In the genomic region with DNA sequence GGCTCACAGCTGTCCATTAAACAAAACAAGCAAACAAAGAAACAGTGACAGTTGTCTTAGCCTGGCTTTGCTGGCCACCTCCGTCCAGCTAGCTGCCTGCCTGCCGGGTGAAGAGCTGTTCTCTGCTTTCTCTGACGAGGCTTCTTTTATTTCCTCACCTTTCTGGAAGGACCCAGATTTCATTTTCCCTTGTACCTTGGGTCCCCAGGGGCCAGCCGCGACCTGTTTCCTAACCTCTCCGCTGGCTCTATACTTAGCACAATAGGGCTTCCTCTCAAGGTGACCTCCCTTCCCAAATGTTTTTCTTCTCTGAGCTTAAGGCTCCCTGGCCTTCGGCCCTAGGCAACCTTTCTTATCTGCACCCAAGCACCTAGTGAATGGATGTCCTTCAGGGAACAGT, we compare ENCODE assay signal across 17 mouse cellular contexts. TPM values are rescaled to one million over a fixed set of nuclear protein-coding genes. Genes with fewer than 3 reads are reported as not detected.
DNase-seq lines count a peak whose midpoint lies in the region; ATAC-seq and TF ChIP-seq lines count a peak whose summit lies in the region.
"Had no signal": no experiment of that assay in that cellular context is flagged by ENCODE, and none has a peak within 500 bp of the region (broad histone marks: within the 10 kb centered on the region; RNA-seq: fewer than 3 reads in every experiment).

No protein-coding gene starts in this region.

- H3K27me3 ChIP-seq in kidney, embryonic 14.5 days (ENCODE audit: control insufficient read depth, insufficient read depth, low read length) = no peaks in the 10 kb centered on the region
- no peaks in the 10 kb centered on the region for H3K27me3 ChIP-seq in heart, adult 2 months (ENCODE audit: control insufficient read depth, insufficient read depth, low read length)
- no peaks in the 10 kb centered on the region for H3K27me3 ChIP-seq in intestine, postnatal 0 days (replicated peaks; ENCODE audit: control insufficient read depth, insufficient read depth, low read length)

- no peak overlapping the region for H3K9ac ChIP-seq in kidney, embryonic 14.5 days (ENCODE audit: low read depth, low read length)
- peak overlapping the region; percentile 7; the same call in 1 of the 2 replicates for H3K9ac ChIP-seq in heart, adult 2 months (ENCODE audit: low read depth, low read length)
- H3K9ac ChIP-seq in intestine, postnatal 0 days (ENCODE audit: low read depth, low read length) = no peak overlapping the region
- H3K9ac ChIP-seq: forebrain, embryonic 12.5 days; liver, embryonic 14.5 days had no signal

- no peaks in the 10 kb centered on the region for H3K79me2 ChIP-seq in heart, adult 2 months (replicated peaks; ENCODE audit: control insufficient read depth, insufficient read depth, low read length)

- WGBS in kidney, embryonic 14.5 days = 57% methylated on average over 7 of the region's 7 CpGs
- 40% methylated on average over 7 of the region's 7 CpGs for WGBS in heart, adult 2 months
- WGBS in intestine, postnatal 0 days = 71% methylated on average over 7 of the region's 7 CpGs

- TF ChIP-seq POLR2A in heart, adult 2 months (IDR thresholded peaks at IDR 0.05; ENCODE audit: insufficient read depth, low read depth, low read length) = peak; percentile 58

- DNase-seq in kidney, adult 11 months = peak; percentile 52
- DNase-seq in ZHBTc4 (ENCODE audit: low read depth, low spot score) = peak; percentile 42
- DNase-seq in heart, adult 2 months = peak; percentile 68 to 78
- DNase-seq in kidney, adult 9 months = peak; percentile 58
- DNase-seq: cerebellum, adult 11 months; embryo, embryonic 11 days; thymus, postnatal 14 days had no signal

- peak; percentile 96 for TF ChIP-seq EP300 in heart, adult 2 months (IDR thresholded peaks at IDR 0.05; ENCODE audit: insufficient read depth, low read depth, low read length)

- intact Hi-C loops in heart, adult 2 months (cut with DNase I) = no loop called here

- H3K4me1 ChIP-seq in kidney, embryonic 14.5 days (ENCODE audit: control insufficient read depth, insufficient read depth, low read length) = 0 out of 2 replicates have a peak, but pooled peaks cover 5% of the 10 kb centered on the region
- H3K4me1 ChIP-seq in heart, adult 2 months (ENCODE audit: control insufficient read depth, insufficient read depth, low read length) = peaks cover 26% of the 10 kb centered on the region
- H3K4me1 ChIP-seq in intestine, postnatal 0 days (replicated peaks; ENCODE audit: control insufficient read depth, insufficient read depth, low read length) = no peaks in the 10 kb centered on the region; the same call in 1 of the 2 replicates

- H3K9me3 ChIP-seq in kidney, embryonic 14.5 days (ENCODE audit: control insufficient read depth, low read length) = no peaks in the 10 kb centered on the region
- no peaks in the 10 kb centered on the region for H3K9me3 ChIP-seq in intestine, postnatal 0 days (ENCODE audit: control insufficient read depth)
- H3K9me3 ChIP-seq: forebrain, embryonic 12.5 days had no signal

- no peak for TF ChIP-seq CTCF in heart, adult 2 months (IDR thresholded peaks at IDR 0.05)
- TF ChIP-seq CTCF in intestine, postnatal 0 days (IDR thresholded peaks at IDR 0.05; ENCODE audit: low read depth) = no peak

- H3K36me3 ChIP-seq in kidney, embryonic 14.5 days (ENCODE audit: control insufficient read depth, insufficient read depth, low read length) = no peaks in the 10 kb centered on the region
- H3K36me3 ChIP-seq in heart, adult 2 months (ENCODE audit: control insufficient read depth, insufficient read depth, low read length) = peaks cover 2% of the 10 kb centered on the region
- no peaks in the 10 kb centered on the region for H3K36me3 ChIP-seq in intestine, postnatal 0 days (ENCODE audit: control insufficient read depth, insufficient read depth)
- H3K36me3 ChIP-seq: forebrain, embryonic 12.5 days had no signal

- H3K4me3 ChIP-seq in kidney, embryonic 14.5 days (ENCODE audit: low read length) = no peak overlapping the region
- H3K4me3 ChIP-seq in heart, adult 2 months = no peak overlapping the region
- no peak overlapping the region for H3K4me3 ChIP-seq in intestine, postnatal 0 days (ENCODE audit: low read depth, low read length)
- H3K4me3 ChIP-seq: forebrain, embryonic 12.5 days had no signal

- H3K4me2 ChIP-seq in kidney, embryonic 14.5 days (replicated peaks; ENCODE audit: low read depth, low read length) = no peak overlapping the region
- no peak overlapping the region for H3K4me2 ChIP-seq in intestine, postnatal 0 days (replicated peaks; ENCODE audit: low read depth)
- H3K4me2 ChIP-seq: forebrain, embryonic 12.5 days had no signal

- no peak overlapping the region for H3K27ac ChIP-seq in kidney, embryonic 14.5 days (ENCODE audit: low read depth, low read length)
- peak overlapping the region; percentile 89 for H3K27ac ChIP-seq in heart, adult 2 months
- H3K27ac ChIP-seq in intestine, postnatal 0 days (ENCODE audit: low read depth, low read length) = no peak overlapping the region
- H3K27ac ChIP-seq: forebrain, embryonic 12.5 days; liver, embryonic 14.5 days had no signal

- ATAC-seq in kidney, embryonic 14.5 days (ENCODE audit: low FRiP score, low TSS enrichment) = no peak
- no peak for ATAC-seq in intestine, postnatal 0 days
- no peak for ATAC-seq in erythroblast, adult 5-6 weeks (replicated peaks; ENCODE audit: low FRiP score, poor library complexity, severe bottlenecking)

RNA-seq across cellular contexts. Expression of gene Rgcc, which starts 23.5 kb away (rescaled TPM):
- 22.7 and 26.0 TPM in 2 replicates for polyA plus RNA-seq in kidney, embryonic 14.5 days (2014; fragmentation: Nextera tagmentation; extraction: Ambion mirVana)
- total RNA-seq in heart, adult 2 months (2021) = 100 to 1,000 TPM in 1 of 2 experiments, 10 to 100 TPM in 1; 66.4 to 116 TPM
- 91.8 and 124 TPM in 2 replicates for polyA plus RNA-seq in heart, adult 2 months (2012; rRNA removed)
- 42.5 and 54.8 TPM in 2 replicates for polyA plus RNA-seq in intestine, postnatal 0 days (2015; fragmentation: Nextera tagmentation; extraction: Ambion mirVana)
- 63.7 and 78.6 TPM in 2 replicates for total RNA-seq in erythroblast, adult 5-6 weeks (2015; ENCODE audit: low replicate concordance)
- 55.2 and 86.4 TPM in 2 replicates for total RNA-seq in erythroblast, adult 5-6 weeks (2017; ENCODE audit: low replicate concordance)

RNA-seq across cellular contexts. Expression of gene Zfp957, which starts 30.8 kb away (rescaled TPM):
- polyA plus RNA-seq in kidney, embryonic 14.5 days (2014; fragmentation: Nextera tagmentation; extraction: Ambion mirVana) = not detected in 2 replicates
- total RNA-seq in heart, adult 2 months (2021) = not detected
- not detected in 2 replicates for polyA plus RNA-seq in heart, adult 2 months (2012; rRNA removed)
- polyA plus RNA-seq in intestine, postnatal 0 days (2015; fragmentation: Nextera tagmentation; extraction: Ambion mirVana) = not detected in 2 replicates
- total RNA-seq in erythroblast, adult 5-6 weeks (2015; ENCODE audit: low replicate concordance) = not detected in 2 replicates
- total RNA-seq in erythroblast, adult 5-6 weeks (2017; ENCODE audit: low replicate concordance) = not detected in 2 replicates
- total RNA-seq: ES-E14; left cerebral cortex, postnatal 25 days had no signal
- polyA plus RNA-seq: forebrain, embryonic 12.5 days; gonadal fat pad, adult 2 months; large intestine, adult 2 months; liver, embryonic 14.5 days; spleen, adult 2 months had no signal
